Comparison of ENCODE assay signal across 12 mouse cellular contexts in the genomic region with DNA sequence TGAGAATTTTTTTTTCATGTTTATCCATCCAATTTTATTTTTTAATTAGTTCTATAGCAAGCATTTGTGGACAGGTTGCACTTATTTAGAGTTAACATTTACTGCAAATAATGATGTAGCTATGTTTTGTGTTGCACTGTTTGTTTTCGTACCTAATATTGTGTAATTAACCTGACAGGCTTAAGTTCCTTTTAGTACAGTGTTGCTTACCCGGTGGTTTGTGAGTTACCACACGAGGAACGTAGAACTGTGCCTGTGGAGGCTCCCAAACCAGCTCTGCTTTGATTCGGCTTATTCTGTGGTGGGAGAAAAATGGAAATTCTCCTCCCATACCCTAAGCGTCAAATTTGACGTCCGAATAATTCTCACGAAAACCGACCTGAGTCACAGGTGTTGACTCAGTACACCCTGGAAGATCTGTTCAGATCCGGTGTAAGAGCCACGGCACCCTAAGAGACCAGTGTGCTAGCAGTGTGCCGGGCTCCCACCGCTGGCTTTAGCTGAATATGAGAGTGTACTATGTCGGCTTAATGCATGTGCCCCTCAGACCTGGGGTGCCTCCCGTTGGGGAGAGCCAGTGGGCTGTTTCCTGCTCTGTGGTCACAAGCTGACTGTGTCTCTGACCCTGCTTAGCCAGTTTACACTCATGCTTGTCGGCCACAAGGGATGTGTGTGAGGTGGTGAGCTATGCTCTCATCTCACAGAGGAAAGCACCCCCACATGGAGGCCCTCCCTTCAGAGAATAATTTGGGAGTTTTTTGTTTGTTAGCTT.
DNase-seq lines count a peak whose midpoint lies in the region; ATAC-seq and TF ChIP-seq lines count a peak whose summit lies in the region.
"Had no signal": no experiment of that assay in that cellular context is flagged by ENCODE, and none has a peak within 500 bp of the region (broad histone marks: within the 10 kb centered on the region; RNA-seq: fewer than 3 reads in every experiment).

No protein-coding gene starts in this region.

- TF ChIP-seq POLR2A in spleen, adult 2 months (IDR thresholded peaks at IDR 0.05; ENCODE audit: low read depth, low read length), result no peak
- no peak for TF ChIP-seq POLR2A in small intestine, adult 2 months (IDR thresholded peaks at IDR 0.05; ENCODE audit: low read depth, low read length)

- peak in 1 of 2 experiments; percentile 29 for DNase-seq in spleen, adult 2 months (ENCODE audit: low read depth in 1 of 2, low spot score in 2 of 2)
- DNase-seq in spleen, postnatal 14 days (ENCODE audit: low spot score in 2 of 2), result no peak
- DNase-seq in T-cell, adult 2 months (ENCODE audit: low spot score), result peak; percentile 28
- no peak for DNase-seq in retina, postnatal 1 day
- DNase-seq in hindbrain, embryonic 11.5 days (ENCODE audit: low spot score), result no peak
- no peak for DNase-seq in adrenal gland, postnatal 25 days
- DNase-seq: kidney, postnatal 14 days; right cerebral cortex, adult 18-20 months had no signal

- peak overlapping the region; percentile 26 for H3K27ac ChIP-seq in spleen, adult 2 months (ENCODE audit: insufficient read depth, low read length)
- H3K27ac ChIP-seq in intestine, postnatal 0 days (ENCODE audit: low read depth, low read length), result 0 out of 2 replicates have a peak overlapping the region, but pooled peaks have one; percentile 6
- H3K27ac ChIP-seq in small intestine, adult 2 months (ENCODE audit: insufficient read depth, low read depth, low read length), result peak overlapping the region; percentile 20; the same call in 1 of the 2 replicates
- H3K27ac ChIP-seq in hindbrain, embryonic 11.5 days (ENCODE audit: low read depth, low read length), result no peak overlapping the region
- H3K27ac ChIP-seq: hindbrain, postnatal 0 days had no signal

- ATAC-seq in intestine, postnatal 0 days, result no peak
- ATAC-seq in hindbrain, embryonic 11.5 days (ENCODE audit: low FRiP score), result no peak
- ATAC-seq: hindbrain, postnatal 0 days had no signal

- H3K4me2 ChIP-seq in intestine, postnatal 0 days (replicated peaks; ENCODE audit: low read depth), result no peak overlapping the region
- H3K4me2 ChIP-seq in hindbrain, embryonic 11.5 days (replicated peaks; ENCODE audit: low read depth, low read length), result no peak overlapping the region
- H3K4me2 ChIP-seq: heart, embryonic 13.5 days had no signal

- no peak overlapping the region for H3K4me3 ChIP-seq in spleen, adult 2 months (ENCODE audit: extremely low read depth, insufficient read depth, insufficient read length)
- no peak overlapping the region for H3K4me3 ChIP-seq in intestine, postnatal 0 days (ENCODE audit: low read depth, low read length)
- no peak overlapping the region for H3K4me3 ChIP-seq in small intestine, adult 2 months (ENCODE audit: low read depth, low read length)
- H3K4me3 ChIP-seq in hindbrain, embryonic 11.5 days (ENCODE audit: low read depth, low read length), result no peak overlapping the region
- H3K4me3 ChIP-seq: heart, embryonic 13.5 days had no signal

- no peak overlapping the region for H3K9ac ChIP-seq in intestine, postnatal 0 days (ENCODE audit: low read depth, low read length)
- no peak overlapping the region for H3K9ac ChIP-seq in hindbrain, embryonic 11.5 days (ENCODE audit: low read depth, low read length)
- H3K9ac ChIP-seq: heart, embryonic 13.5 days had no signal

- WGBS in spleen, adult 2 months, result 27% methylated on average over 17 of the region's 17 CpGs
- WGBS in intestine, postnatal 0 days, result 74% methylated on average over 17 of the region's 17 CpGs
- 72% methylated on average over 17 of the region's 17 CpGs for WGBS in small intestine, adult 2 months
- WGBS in hindbrain, embryonic 11.5 days, result 91% methylated on average over 17 of the region's 17 CpGs

- H3K9me3 ChIP-seq in intestine, postnatal 0 days (ENCODE audit: control insufficient read depth), result no peaks in the 10 kb centered on the region
- H3K9me3 ChIP-seq in hindbrain, embryonic 11.5 days (ENCODE audit: control insufficient read depth, low read length), result no peaks in the 10 kb centered on the region
- H3K9me3 ChIP-seq: heart, embryonic 13.5 days had no signal

- peaks cover 21% of the 10 kb centered on the region for H3K4me1 ChIP-seq in spleen, adult 2 months (ENCODE audit: control insufficient read depth, insufficient read depth, insufficient read length)
- H3K4me1 ChIP-seq in intestine, postnatal 0 days (replicated peaks; ENCODE audit: control insufficient read depth, insufficient read depth, low read length), result no peaks in the 10 kb centered on the region
- peaks cover 9% of the 10 kb centered on the region for H3K4me1 ChIP-seq in small intestine, adult 2 months (ENCODE audit: control insufficient read depth, insufficient read depth, insufficient read length, low read length)
- H3K4me1 ChIP-seq in hindbrain, embryonic 11.5 days (replicated peaks; ENCODE audit: control insufficient read depth, insufficient read depth, low read length), result no peaks in the 10 kb centered on the region

- peaks cover 5% of the 10 kb centered on the region; the same call in 1 of the 2 replicates for H3K36me3 ChIP-seq in spleen, adult 2 months (ENCODE audit: control insufficient read depth, insufficient read depth, low read length)
- peaks cover 46% of the 10 kb centered on the region; the same call in 1 of the 2 replicates for H3K36me3 ChIP-seq in intestine, postnatal 0 days (ENCODE audit: control insufficient read depth, insufficient read depth)
- peaks cover 29% of the 10 kb centered on the region for H3K36me3 ChIP-seq in small intestine, adult 2 months (ENCODE audit: control insufficient read depth, insufficient read depth, low read length)
- no peaks in the 10 kb centered on the region for H3K36me3 ChIP-seq in hindbrain, embryonic 11.5 days (ENCODE audit: control insufficient read depth, insufficient read depth, low read length)

- no peaks in the 10 kb centered on the region for H3K27me3 ChIP-seq in spleen, adult 2 months (ENCODE audit: control insufficient read depth, insufficient read depth, low read length)
- H3K27me3 ChIP-seq in intestine, postnatal 0 days (replicated peaks; ENCODE audit: control insufficient read depth, insufficient read depth, low read length), result no peaks in the 10 kb centered on the region
- no peaks in the 10 kb centered on the region for H3K27me3 ChIP-seq in small intestine, adult 2 months (ENCODE audit: control insufficient read depth, insufficient read depth, low read length)
- H3K27me3 ChIP-seq in hindbrain, embryonic 11.5 days (ENCODE audit: control insufficient read depth, insufficient read depth, low read length), result no peaks in the 10 kb centered on the region
- H3K27me3 ChIP-seq: heart, embryonic 13.5 days had no signal

- no peak for TF ChIP-seq CTCF in spleen, adult 2 months (IDR thresholded peaks at IDR 0.05; ENCODE audit: extremely low read depth, insufficient read depth, insufficient read length, insufficient replicate concordance)
- no peak for TF ChIP-seq CTCF in intestine, postnatal 0 days (IDR thresholded peaks at IDR 0.05; ENCODE audit: low read depth)
- no peak for TF ChIP-seq CTCF in small intestine, adult 2 months (IDR thresholded peaks at IDR 0.05; ENCODE audit: extremely low read depth, insufficient read length, insufficient replicate concordance, low read depth, low read length)
